Mouse (Mus musculus) gastrocnemius, adult 8-10 months (tissue): ENCODE measurements around the gene Phyhipl. TPM values are rescaled to one million over a fixed set of nuclear protein-coding genes. Genes with fewer than 3 reads are reported as not detected.

Source experiments
- DNase-seq, 2 experiments: peaks; one replicate each; pipeline ENCODE4 v3.0.0; 2022; ENCODE audit warnings: low spot score in 2 of 2
- total RNA-seq, 4 experiments: library from RNA; stranded (reverse); gene quantifications; 2 replicates each; pipeline ENCODE4 v1.2.4; 2022

Gene Phyhipl
- total RNA-seq, 4 experiments from 2014 or later, result not detected

- no peak for DNase-seq
Measured at GRCm38 (mm10) chr10:70635261-70635660, 20.5 kb downstream of the Phyhipl start.

DNA sequence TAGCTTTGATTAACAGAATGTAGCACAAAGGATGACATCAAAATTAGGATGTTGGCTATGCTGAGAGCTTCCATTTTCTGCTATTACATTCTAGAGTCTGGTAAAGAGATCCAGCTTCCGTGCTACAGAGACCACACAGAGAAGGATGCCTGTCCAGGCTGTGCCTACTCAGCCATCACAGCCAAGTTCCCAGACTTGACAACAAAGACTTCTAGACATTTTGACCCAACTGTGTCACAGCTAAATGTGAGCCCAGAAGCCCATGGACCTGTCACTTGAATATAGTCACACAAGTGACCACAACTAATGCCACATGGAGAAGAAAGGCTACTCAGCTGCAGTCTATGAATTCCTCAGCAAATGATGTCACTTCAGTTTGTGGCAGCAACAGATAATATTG lies 24.6 kb downstream of the Phyhipl start:
- no peak for DNase-seq

DNA sequence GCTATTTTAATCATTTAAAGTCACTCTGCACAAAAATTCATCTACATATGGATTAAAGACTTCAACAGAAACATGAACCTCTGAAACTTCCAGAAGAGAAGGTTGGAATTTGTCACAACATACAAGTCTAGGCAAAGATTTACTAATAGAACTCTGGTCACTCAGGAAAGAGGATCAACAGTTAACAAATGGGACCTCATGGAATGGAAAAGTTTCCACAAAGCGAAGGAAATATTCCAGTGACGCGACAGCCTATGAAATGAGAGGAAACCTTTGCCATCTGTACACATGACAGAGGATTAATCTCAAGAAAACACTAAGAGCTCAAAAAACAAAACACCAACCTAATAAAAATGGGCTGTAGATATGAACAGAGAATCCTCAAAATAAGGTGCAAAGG lies 32.3 kb downstream of the Phyhipl start:
- DNase-seq, result no peak

- no peak for DNase-seq
Measured at GRCm38 (mm10) chr10:70616377-70616776, 39.4 kb downstream of the Phyhipl start.

- DNase-seq, result no peak
Measured at GRCm38 (mm10) chr10:70611633-70612032, 44.1 kb downstream of the Phyhipl start.

DNA sequence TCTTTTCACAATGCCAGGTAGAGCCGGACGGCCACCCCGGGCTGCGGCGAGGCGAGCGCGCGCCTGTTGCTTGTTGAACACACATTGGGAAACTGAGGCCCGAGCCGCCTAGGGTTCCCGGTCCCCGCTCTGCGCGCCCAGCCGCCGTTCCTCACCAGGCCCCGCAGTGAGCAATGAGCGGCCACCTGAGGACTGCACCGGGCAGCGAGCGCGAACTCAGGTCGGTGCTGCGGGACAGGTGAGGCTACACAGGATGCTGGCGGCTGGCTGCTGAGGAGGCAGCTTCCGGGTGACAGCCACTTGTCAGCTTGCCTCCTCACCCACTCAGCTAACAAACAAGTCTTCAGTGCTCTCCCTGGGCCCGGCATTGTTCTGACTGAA lies 55.9 kb downstream of the Phyhipl start:
- DNase-seq, result no peak

DNA sequence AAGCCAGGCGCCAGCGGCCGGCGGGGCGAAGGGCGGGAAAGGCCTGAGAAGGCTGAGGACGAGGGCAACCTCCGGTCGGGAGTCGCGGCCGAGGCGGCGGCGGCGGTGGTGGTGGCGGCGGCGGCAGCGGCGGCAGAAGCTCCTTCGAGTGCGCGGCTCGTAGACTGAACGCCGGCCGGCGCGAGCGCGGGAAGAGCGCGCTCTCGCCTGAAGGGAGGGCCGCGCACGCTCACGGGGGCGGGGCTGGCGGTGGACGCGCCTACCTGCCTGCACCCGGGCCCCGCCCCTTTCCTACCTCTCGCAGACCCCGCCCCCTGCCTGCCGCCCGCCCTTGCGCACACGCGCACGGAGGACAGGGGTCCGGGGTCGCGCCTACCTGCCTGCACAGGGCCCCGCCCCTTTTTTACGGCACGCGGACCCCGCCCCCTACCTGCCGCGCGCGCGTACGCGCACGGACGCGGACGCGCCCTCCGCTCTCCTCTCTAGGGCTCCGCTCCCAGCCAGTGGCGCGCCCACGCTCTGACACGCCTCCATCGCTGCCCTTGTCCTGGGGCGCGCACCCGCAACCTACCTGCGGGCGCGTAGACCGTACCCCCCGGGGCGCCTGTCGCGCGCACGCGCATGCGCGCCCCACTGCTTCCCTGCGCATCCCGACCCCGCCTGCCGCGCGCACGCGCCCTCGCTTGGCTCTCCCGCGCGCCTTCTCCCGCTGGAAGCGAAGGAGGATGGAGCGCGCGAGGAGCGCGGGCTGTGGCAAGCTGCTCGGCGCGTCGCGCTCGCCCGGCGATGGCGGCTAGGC lies 56.4 kb downstream of the Phyhipl start:
- DNase-seq, result no peak

GRCm38 (mm10) chr10:70598516-70599125 lies 57.1 kb downstream of the Phyhipl start:
- no peak for DNase-seq

DNA sequence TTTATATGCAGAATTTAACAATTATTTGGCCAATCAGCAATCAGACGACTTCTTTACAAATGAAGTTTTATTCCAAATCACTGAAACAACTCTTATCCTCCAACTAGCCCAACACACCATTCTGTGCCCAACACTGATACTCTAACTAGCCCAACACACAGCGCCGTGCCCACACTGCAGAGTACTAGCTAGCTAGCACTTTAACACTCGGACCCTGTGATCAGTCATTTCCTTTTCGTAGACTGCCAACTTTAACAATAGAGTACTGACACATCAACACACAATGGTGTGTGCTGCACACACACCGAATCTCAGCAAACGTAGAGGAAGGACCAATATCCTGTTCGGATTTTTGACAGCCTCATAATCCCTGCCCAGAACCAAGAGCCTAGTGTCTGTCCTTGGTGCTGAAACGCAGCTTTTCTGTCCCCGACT lies 57.7 kb downstream of the Phyhipl start:
- DNase-seq, result no peak

- DNase-seq, result no peak
Measured at GRCm38 (mm10) chr10:70594007-70594406, 61.8 kb downstream of the Phyhipl start.

- DNase-seq, result no peak
Measured at GRCm38 (mm10) chr10:70586876-70587405, 68.8 kb downstream of the Phyhipl start.

GRCm38 (mm10) chr10:70584171-70584570 lies 71.6 kb downstream of the Phyhipl start:
- DNase-seq, result no peak

DNA sequence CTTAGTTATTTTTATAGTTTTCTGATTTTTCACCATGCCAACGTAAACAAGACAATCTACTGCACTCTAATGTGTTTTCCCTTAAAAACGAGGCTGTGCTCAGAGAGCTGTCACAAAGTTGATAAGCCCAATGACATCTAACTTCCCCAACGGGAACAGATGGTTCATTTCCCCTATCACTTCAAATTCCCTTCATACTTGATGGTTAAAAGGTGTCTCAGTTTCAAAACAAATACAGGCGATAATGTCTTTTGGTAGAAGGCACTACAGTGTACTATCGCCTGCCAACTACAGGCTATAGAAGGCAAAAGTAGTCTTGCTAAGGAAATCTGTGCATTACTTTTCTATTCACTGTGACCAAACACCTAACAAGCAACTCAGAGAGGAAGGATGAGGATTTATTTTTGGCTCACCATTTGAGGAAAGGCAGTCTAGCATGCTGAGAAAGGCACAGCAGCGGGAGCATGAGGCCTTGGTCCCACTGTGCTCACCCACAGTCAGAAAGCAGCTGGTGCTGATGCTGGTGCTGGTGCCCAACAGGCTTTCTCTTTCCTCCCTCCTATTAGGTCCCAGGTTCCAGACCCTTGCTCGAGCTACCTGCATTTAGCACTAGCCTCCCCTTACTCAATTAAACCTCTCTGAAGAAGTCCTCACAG lies 74.1 kb downstream of the Phyhipl start:
- DNase-seq, result no peak

DNA sequence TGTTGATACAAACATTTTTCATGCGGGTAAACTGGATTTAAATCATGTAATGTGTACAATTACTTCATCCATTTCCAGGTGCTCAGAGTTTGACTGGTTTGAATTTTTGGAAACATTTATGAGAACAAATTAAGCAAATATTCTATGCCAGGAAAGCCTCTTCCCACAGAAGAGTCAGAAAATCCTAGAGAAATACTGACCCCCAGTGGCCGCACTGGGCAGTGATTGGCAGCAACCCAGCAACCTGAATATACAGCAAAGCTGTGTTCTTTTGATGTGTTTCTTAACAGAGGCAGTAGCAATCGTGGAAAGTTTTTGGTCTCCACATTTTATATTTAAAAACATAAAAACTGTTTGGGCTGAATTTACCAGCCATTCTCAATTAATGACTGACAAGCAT lies 92.1 kb downstream of the Phyhipl start:
- DNase-seq, result peak; percentile 44 to 51

- DNase-seq, result no peak
Measured at GRCm38 (mm10) chr10:70552531-70552930, 103.2 kb downstream of the Phyhipl start.

DNA sequence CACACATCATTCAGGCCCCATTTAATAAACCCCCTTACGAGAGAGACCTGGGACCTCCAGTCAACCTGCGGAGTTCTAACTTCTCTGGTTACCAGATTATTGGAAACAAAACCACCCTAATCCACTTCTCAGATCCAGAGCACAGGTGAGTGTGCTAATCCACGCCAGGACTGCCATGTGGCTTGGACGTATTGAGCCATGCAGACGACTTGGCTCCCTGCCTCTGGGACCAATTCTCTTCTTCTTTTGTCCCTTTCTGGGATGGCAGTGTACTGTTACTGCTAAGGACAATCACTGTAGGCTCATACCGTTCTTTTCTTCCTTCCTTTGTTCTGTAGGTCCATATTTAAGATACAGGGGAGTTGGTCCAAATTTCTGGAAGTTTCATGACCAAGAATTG lies 112.9 kb downstream of the Phyhipl start:
- no peak for DNase-seq

DNA sequence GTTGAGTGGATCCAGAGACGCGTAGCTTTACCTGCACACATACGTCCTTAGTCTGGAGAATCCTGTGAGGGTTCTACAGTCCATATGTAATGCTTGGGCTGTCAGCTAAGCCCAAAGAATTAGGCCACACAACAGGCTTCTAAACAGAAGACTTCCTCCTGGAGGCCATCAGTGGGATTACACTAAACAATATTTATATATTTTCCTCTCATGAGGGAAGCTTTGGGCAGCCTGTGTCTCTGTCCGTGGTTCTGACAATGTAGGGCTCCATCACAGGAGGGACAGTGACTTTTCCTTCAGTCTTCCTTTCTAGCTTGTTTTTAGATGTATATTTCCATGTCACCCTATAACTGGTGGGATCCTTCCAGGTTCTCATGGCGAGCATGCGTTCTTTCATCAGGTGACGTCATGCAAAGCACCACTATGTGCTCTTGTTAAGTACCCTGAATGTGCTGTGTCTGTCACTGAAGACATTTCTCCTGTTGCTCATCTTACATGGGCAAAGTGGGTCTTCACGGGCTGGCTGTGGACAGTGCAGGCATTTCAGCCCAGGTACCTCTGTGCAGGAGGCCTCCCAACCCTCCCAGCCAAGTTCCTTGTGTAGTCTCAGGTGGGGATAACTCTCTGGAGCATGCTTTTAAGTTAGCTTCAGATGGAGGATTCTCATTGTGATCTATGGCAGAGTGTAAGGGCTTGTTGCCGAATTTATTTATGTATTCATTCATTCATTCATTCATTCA lies 115.1 kb downstream of the Phyhipl start:
- DNase-seq, result no peak

DNA sequence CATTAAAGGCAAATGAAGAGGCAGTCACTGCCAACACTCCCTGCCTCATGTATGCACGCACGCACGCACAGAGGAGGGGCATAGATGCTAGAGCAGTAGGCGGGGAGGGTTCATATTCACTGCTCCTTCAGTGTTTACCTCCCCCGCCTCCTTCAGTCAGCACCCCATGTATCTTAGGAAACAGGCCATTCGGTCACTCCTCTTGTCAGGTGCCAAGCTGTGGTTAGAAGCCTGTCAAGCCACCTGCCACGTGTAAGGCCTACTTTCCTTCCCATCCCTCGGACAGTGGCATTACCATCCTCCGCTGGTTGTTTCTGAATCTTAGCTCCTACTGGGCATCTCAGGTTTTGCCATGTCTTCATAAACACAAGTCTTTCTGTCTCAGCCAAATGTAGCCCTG lies 116.5 kb downstream of the Phyhipl start:
- DNase-seq, result no peak

GRCm38 (mm10) chr10:70537694-70538093 lies 118.1 kb downstream of the Phyhipl start:
- no peak for DNase-seq

DNA sequence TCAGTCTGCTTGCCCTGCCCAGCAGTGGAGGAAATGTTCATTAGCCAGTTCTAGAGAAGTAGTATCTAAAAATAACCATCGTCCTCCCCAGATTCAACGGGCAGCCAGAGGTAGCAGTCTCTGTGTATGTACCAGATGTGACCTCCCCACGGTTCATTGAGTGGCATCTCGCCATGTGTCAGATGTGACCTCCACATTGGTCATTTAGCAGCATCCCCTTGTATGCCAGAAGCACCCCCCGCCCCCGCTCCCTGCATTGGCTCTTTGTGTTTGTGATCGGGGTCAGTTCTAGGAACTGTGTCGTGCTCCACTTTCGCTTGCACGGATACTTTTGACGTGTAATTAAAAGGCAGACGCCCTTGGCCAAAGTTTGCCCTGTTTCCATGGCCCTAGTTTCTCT lies 120.4 kb downstream of the Phyhipl start:
- no peak for DNase-seq

- DNase-seq, result no peak
Measured at GRCm38 (mm10) chr10:70534571-70534970, 121.2 kb downstream of the Phyhipl start.

- DNase-seq, result no peak
Measured at GRCm38 (mm10) chr10:70533986-70534385, 121.8 kb downstream of the Phyhipl start.
